Mouse (Mus musculus) c-Kit-positive CD71-negative TER-119-negative erythroid progenitor cells, embryonic 14.5 days (primary cell): ENCODE measurements at regions not wholly inside any gene's neighbourhood (a gene's known extent, or its start where the extent isn't known, plus 50 kb on each side); places are given as distances from the start of the nearest gene placed in this dataset.
"Not testable (repeated sequence)": the region's sequence is repeated elsewhere in the genome, so short reads cannot be mapped to it uniquely, and the experiment has no call there.

Experiments used
- DNase-seq: peaks from one replicate; pipeline ENCODE4 v3.0.0-alpha.2; 2013; ENCODE audit warnings: low read depth

- DNase-seq, result no peak
These were observed 53.2 kb upstream of the Dazl start for GRCm38 (mm10) chr17:50346451-50347192.

- DNase-seq, result not testable (repeated sequence)
These were observed 60.4 kb upstream of the Dazl start for GRCm38 (mm10) chr17:50353818-50354217.

GRCm38 (mm10) chr17:50354357-50354756 lies 60.9 kb upstream of the Dazl start:
- no peak for DNase-seq

GRCm38 (mm10) chr17:50361657-50362233 lies 68.3 kb upstream of the Dazl start:
- DNase-seq, result no peak

GRCm38 (mm10) chr17:50365396-50365795 lies 72.0 kb upstream of the Dazl start:
- DNase-seq, result no peak

GRCm38 (mm10) chr17:50366181-50366580 lies 72.7 kb upstream of the Dazl start:
- no peak for DNase-seq

- DNase-seq, result no peak
These were observed 75.9 kb upstream of the Dazl start for GRCm38 (mm10) chr17:50369216-50369875.

- no peak for DNase-seq
These were observed 77.0 kb upstream of the Dazl start for GRCm38 (mm10) chr17:50370484-50370883.

GRCm38 (mm10) chr17:50373496-50374141 lies 80.2 kb upstream of the Dazl start:
- DNase-seq, result no peak

- no peak for DNase-seq
These were observed 82.0 kb upstream of the Dazl start for GRCm38 (mm10) chr17:50375465-50375864.

GRCm38 (mm10) chr17:50376708-50377107 lies 83.3 kb upstream of the Dazl start:
- no peak for DNase-seq

GRCm38 (mm10) chr17:50378141-50378727 lies 84.8 kb upstream of the Dazl start:
- DNase-seq, result no peak

GRCm38 (mm10) chr17:50388715-50389710 lies 95.6 kb upstream of the Dazl start:
- no peak for DNase-seq

- DNase-seq, result no peak
These were observed 96.7 kb upstream of the Dazl start for GRCm38 (mm10) chr17:50390151-50390550.

- DNase-seq, result no peak
These were observed 97.8 kb upstream of the Dazl start for GRCm38 (mm10) chr17:50391207-50391606.

- no peak for DNase-seq
These were observed 98.6 kb upstream of the Dazl start for GRCm38 (mm10) chr17:50391996-50392395.

GRCm38 (mm10) chr17:50392428-50392827 lies 99.0 kb upstream of the Dazl start:
- no peak for DNase-seq

- no peak for DNase-seq
These were observed 99.5 kb upstream of the Dazl start for GRCm38 (mm10) chr17:50392966-50393365.

GRCm38 (mm10) chr17:50393698-50394097 lies 100.3 kb upstream of the Dazl start:
- DNase-seq, result no peak

- no peak for DNase-seq
These were observed 101.4 kb upstream of the Dazl start for GRCm38 (mm10) chr17:50394801-50395200.

- DNase-seq, result no peak
These were observed 102.2 kb upstream of the Dazl start for GRCm38 (mm10) chr17:50395669-50396068.
